Mouse (Mus musculus) embryonic fibroblast, embryonic 13.5 days (primary cell): ENCODE results near the gene C1qc. TPM values are rescaled to one million over a fixed set of nuclear protein-coding genes. Genes with fewer than 3 reads are reported as not detected.

Source experiments
- H3K27ac ChIP-seq: 2 replicates; pipeline ENCODE4 v1.5.1; 2012; ENCODE audit warnings: low read length, control low read depth, inconsistent platforms; ENCODE audit not compliant: insufficient read depth
- H3K4me1 ChIP-seq: 2 replicates; pipeline ENCODE4 v1.6.1; 2011; ENCODE audit warnings: low read length; ENCODE audit not compliant: control insufficient read depth, insufficient read depth
- H3K4me3 ChIP-seq: 2 replicates; pipeline ENCODE4 v1.5.1; 2011; ENCODE audit warnings: mild to moderate bottlenecking, control low read depth, low read length; ENCODE audit not compliant: insufficient read depth
- CTCF ChIP-seq: IDR thresholded peaks from 2 replicates; pipeline ENCODE4 v1.5.1; 2011; ENCODE audit warnings: mild to moderate bottlenecking, control low read depth, low read length, moderate library complexity, borderline replicate concordance; ENCODE audit not compliant: insufficient read depth
- POLR2A ChIP-seq: IDR thresholded peaks from 2 replicates; pipeline ENCODE4 v1.6.1; 2011; ENCODE audit warnings: low read depth, mild to moderate bottlenecking, control low read depth, low read length, moderate library complexity
- polyA plus RNA-seq: library from polyadenylated mRNA; stranded (reverse); fragments of >200 nt; gene quantifications from 2 replicates; pipeline ENCODE4 v1.2.4, GENCODE M21; 2011; ENCODE audit warnings: low read depth; ENCODE audit not compliant: missing spikeins, insufficient read length

The C1qc gene
- polyA plus RNA-seq, 1 experiment, result 10.8 TPM

- no peak overlapping the region for H3K4me3 ChIP-seq
- no peak for TF ChIP-seq POLR2A
- no peak for TF ChIP-seq CTCF
- H3K27ac ChIP-seq, result no peak overlapping the region
- no peaks in the 10 kb centered on the region for H3K4me1 ChIP-seq
Measured at GRCm38 (mm10) chr4:136917165-136917524, 24.3 kb upstream of the C1qc start.

GRCm38 (mm10) chr4:136916359-136917164 is 23.7 kb upstream of the C1qc start:
- no peak for TF ChIP-seq POLR2A
- no peak overlapping the region for H3K4me3 ChIP-seq
- no peak overlapping the region for H3K27ac ChIP-seq
- no peaks in the 10 kb centered on the region for H3K4me1 ChIP-seq

GRCm38 (mm10) chr4:136912841-136913240 is 20.0 kb upstream of the C1qc start:
- Histone ChIP-seq H3K4me3 (no peak overlapping the region), H3K4me1 (no peaks in the 10 kb centered on the region), H3K27ac (no peak overlapping the region)
- TF ChIP-seq POLR2A (no peak), CTCF (no peak)

- no peak for TF ChIP-seq CTCF
- no peak for TF ChIP-seq POLR2A
- no peak overlapping the region for H3K4me3 ChIP-seq
- no peaks in the 10 kb centered on the region for H3K4me1 ChIP-seq
- H3K27ac ChIP-seq, result no peak overlapping the region
Measured at GRCm38 (mm10) chr4:136911804-136912203, 18.9 kb upstream of the C1qc start.

GRCm38 (mm10) chr4:136911211-136911646 is 18.4 kb upstream of the C1qc start:
- Histone ChIP-seq H3K27ac (no peak overlapping the region), H3K4me3 (no peak overlapping the region), H3K4me1 (no peaks in the 10 kb centered on the region)
- TF ChIP-seq CTCF (no peak), POLR2A (no peak)

GRCm38 (mm10) chr4:136907809-136908208 is 14.9 kb upstream of the C1qc start:
- Histone ChIP-seq H3K4me3 (no peak overlapping the region), H3K4me1 (no peaks in the 10 kb centered on the region), H3K27ac (no peak overlapping the region)
- TF ChIP-seq CTCF (no peak), POLR2A (no peak)

- Histone ChIP-seq H3K27ac (no peak overlapping the region), H3K4me3 (no peak overlapping the region), H3K4me1 (no peaks in the 10 kb centered on the region)
- no peak for TF ChIP-seq POLR2A
- peak; percentile 84; the same call in 1 of the 2 replicates for TF ChIP-seq CTCF
Measured at GRCm38 (mm10) chr4:136907033-136907432, 14.2 kb upstream of the C1qc start.

GRCm38 (mm10) chr4:136904767-136905539 is 12.1 kb upstream of the C1qc start:
- TF ChIP-seq POLR2A (no peak), CTCF (no peak)
- no peak overlapping the region for H3K4me3 ChIP-seq

GRCm38 (mm10) chr4:136899154-136899553 is 6.3 kb upstream of the C1qc start:
- TF ChIP-seq POLR2A (no peak), CTCF (no peak)
- no peaks in the 10 kb centered on the region for H3K4me1 ChIP-seq
- no peak overlapping the region for H3K4me3 ChIP-seq
- no peak overlapping the region for H3K27ac ChIP-seq

More at GRCm38 (mm10) chr4:136904767-136905539, 12.1 kb upstream of the C1qc start:
- no peak overlapping the region for H3K27ac ChIP-seq
- no peaks in the 10 kb centered on the region for H3K4me1 ChIP-seq

- H3K27ac ChIP-seq, result no peak within 1 kb of the TSS
- TF ChIP-seq POLR2A, result no peak
- TF ChIP-seq CTCF, result no peak
- no peaks in the 10 kb centered on the region for H3K4me1 ChIP-seq
- no peak within 1 kb of the TSS for H3K4me3 ChIP-seq
Measured at GRCm38 (mm10) chr4:136898637-136899036, 5.8 kb upstream of the C1qc start, which contains the start of gene C1qa. Gene C1qa, minus strand, starts transcription at chr4:136898803.
